Comparison of ENCODE assay signal across 20 mouse cellular contexts in genomic region chrX:56497241-56497640, GRCm38 (mm10). TPM values are rescaled to one million over a fixed set of nuclear protein-coding genes. Genes with fewer than 3 reads are reported as not detected.
A peak's percentile ranks its signal among the peaks of the same experiment; 100 is the strongest.
DNase-seq lines count a peak whose midpoint lies in the region; ATAC-seq lines count a peak whose summit lies in the region.
"Had no signal": no experiment of that assay in that cellular context is flagged by ENCODE, and none has a peak within 500 bp of the region (broad histone marks: within the 10 kb centered on the region; RNA-seq: fewer than 3 reads in every experiment).

No protein-coding gene starts in this region.

- peak; percentile 6 to 13 for DNase-seq in cerebellum, adult 18-20 months
- DNase-seq in cerebellum, postnatal 4 days (ENCODE audit: low spot score in 2 of 2), result no peak
- peak; percentile 36 for DNase-seq in testis, postnatal 10 days (ENCODE audit: low spot score)
- DNase-seq in testis, postnatal 14 days (ENCODE audit: low spot score), result no peak
- peak; percentile 52 for DNase-seq in brain, adult 2 months (ENCODE audit: low read depth, low spot score)
- no peak for DNase-seq in lung, postnatal 36 days
- DNase-seq in hindbrain, embryonic 10.5 days (ENCODE audit: low spot score), result no peak
- DNase-seq: kidney, adult 11 months; liver, embryonic 13.5 days; lung, postnatal 10 days; right cerebral cortex, postnatal 14 days; thymus, postnatal 25 days had no signal

- no peak overlapping the region for H3K9ac ChIP-seq in forebrain, embryonic 12.5 days
- H3K9ac ChIP-seq: embryonic facial prominence, embryonic 13.5 days; hindbrain, embryonic 13.5 days; liver, embryonic 13.5 days had no signal

- no peak overlapping the region for H3K27ac ChIP-seq in forebrain, embryonic 12.5 days
- no peak overlapping the region for H3K27ac ChIP-seq in hindbrain, embryonic 10.5 days
- H3K27ac ChIP-seq: embryonic facial prominence, embryonic 13.5 days; forebrain, embryonic 10.5 days; heart, embryonic 10.5 days; hindbrain, embryonic 13.5 days; liver, embryonic 13.5 days; midbrain, embryonic 10.5 days had no signal

- H3K4me1 ChIP-seq in forebrain, embryonic 12.5 days, result no peaks in the 10 kb centered on the region
- H3K4me1 ChIP-seq in hindbrain, embryonic 10.5 days (replicated peaks), result no peaks in the 10 kb centered on the region
- H3K4me1 ChIP-seq: embryonic facial prominence, embryonic 13.5 days; forebrain, embryonic 10.5 days; heart, embryonic 10.5 days; hindbrain, embryonic 13.5 days; liver, embryonic 13.5 days; midbrain, embryonic 10.5 days had no signal

- no peak overlapping the region for H3K4me2 ChIP-seq in forebrain, embryonic 12.5 days
- H3K4me2 ChIP-seq: embryonic facial prominence, embryonic 13.5 days; hindbrain, embryonic 13.5 days; liver, embryonic 13.5 days had no signal

- 0 out of 2 replicates have a peak, but pooled peaks cover 4% of the 10 kb centered on the region for H3K36me3 ChIP-seq in forebrain, embryonic 12.5 days (replicated peaks)
- peaks cover 11% of the 10 kb centered on the region for H3K36me3 ChIP-seq in hindbrain, embryonic 10.5 days

- H3K4me3 ChIP-seq in forebrain, embryonic 12.5 days (replicated peaks), result no peak overlapping the region
- H3K4me3 ChIP-seq in hindbrain, embryonic 10.5 days, result no peak overlapping the region
- H3K4me3 ChIP-seq: embryonic facial prominence, embryonic 13.5 days; forebrain, embryonic 10.5 days; heart, embryonic 10.5 days; hindbrain, embryonic 13.5 days; liver, embryonic 13.5 days; midbrain, embryonic 10.5 days had no signal

- 89% methylated on average over 7 of the region's 7 CpGs for WGBS in forebrain, embryonic 12.5 days
- WGBS in hindbrain, embryonic 10.5 days, result 87% methylated on average over 7 of the region's 7 CpGs

- H3K9me3 ChIP-seq in forebrain, embryonic 12.5 days, result no peaks in the 10 kb centered on the region
- no peaks in the 10 kb centered on the region for H3K9me3 ChIP-seq in hindbrain, embryonic 10.5 days
- H3K9me3 ChIP-seq: embryonic facial prominence, embryonic 13.5 days; forebrain, embryonic 10.5 days; heart, embryonic 10.5 days; hindbrain, embryonic 13.5 days; liver, embryonic 13.5 days; midbrain, embryonic 10.5 days had no signal

- no peak for ATAC-seq in forebrain, embryonic 12.5 days (ENCODE audit: low FRiP score)

- no peaks in the 10 kb centered on the region for H3K27me3 ChIP-seq in forebrain, embryonic 12.5 days
- no peaks in the 10 kb centered on the region for H3K27me3 ChIP-seq in hindbrain, embryonic 10.5 days (ENCODE audit: insufficient read depth, poor library complexity, severe bottlenecking)
- H3K27me3 ChIP-seq: embryonic facial prominence, embryonic 13.5 days; hindbrain, embryonic 13.5 days; liver, embryonic 13.5 days had no signal

RNA-seq across cellular contexts. Expression of gene Gm10477, which starts 27.3 kb away (rescaled TPM):
- polyA plus RNA-seq in forebrain, embryonic 12.5 days (2016; fragmentation: Nextera tagmentation; extraction: Ambion mirVana), result not detected in 2 replicates
- polyA plus RNA-seq in hindbrain, embryonic 10.5 days (2016; fragmentation: Nextera tagmentation; extraction: Ambion mirVana), result not detected in 2 replicates
- polyA plus RNA-seq: C2C12; embryonic facial prominence, embryonic 13.5 days; forebrain, embryonic 10.5 days; heart, embryonic 10.5 days; hindbrain, embryonic 13.5 days; liver, embryonic 13.5 days; midbrain, embryonic 10.5 days; stomach, embryonic 14.5 days had no signal

RNA-seq across cellular contexts. Expression of gene Ints6l, which starts 42.6 kb away (rescaled TPM):
- 22.9 and 25.5 TPM in 2 replicates for polyA plus RNA-seq in forebrain, embryonic 12.5 days (2016; fragmentation: Nextera tagmentation; extraction: Ambion mirVana)
- 19.4 and 23.9 TPM in 2 replicates for polyA plus RNA-seq in hindbrain, embryonic 10.5 days (2016; fragmentation: Nextera tagmentation; extraction: Ambion mirVana)

RNA-seq across cellular contexts. Expression of gene Gm2174, which starts 49.5 kb away (rescaled TPM):
- polyA plus RNA-seq in forebrain, embryonic 12.5 days (2016; fragmentation: Nextera tagmentation; extraction: Ambion mirVana), result 0.77 and 1.8 TPM in 2 replicates
- polyA plus RNA-seq in hindbrain, embryonic 10.5 days (2016; fragmentation: Nextera tagmentation; extraction: Ambion mirVana), result 0.57 and 1.3 TPM in 2 replicates
- polyA plus RNA-seq: C2C12 had no signal

RNA-seq across cellular contexts. Expression of gene Gm648, which starts 52.2 kb away (rescaled TPM):
- polyA plus RNA-seq in forebrain, embryonic 12.5 days (2016; fragmentation: Nextera tagmentation; extraction: Ambion mirVana), result 0.18 and 0.19 TPM in 2 replicates
- polyA plus RNA-seq in hindbrain, embryonic 10.5 days (2016; fragmentation: Nextera tagmentation; extraction: Ambion mirVana), result not detected in 2 replicates
- polyA plus RNA-seq: embryonic facial prominence, embryonic 13.5 days; forebrain, embryonic 10.5 days; liver, embryonic 13.5 days; midbrain, embryonic 10.5 days; stomach, embryonic 14.5 days had no signal

Comparison
In these comparisons a context has a peak if more than half of its experiments do, and no peak if none do; other contexts are left out.
1. DNase-seq: peak in cerebellum, adult 18-20 months (2 of 2), testis, postnatal 10 days (single experiment) and brain, adult 2 months (single experiment); none in cerebellum, postnatal 4 days (0 of 2), testis, postnatal 14 days (single experiment), lung, postnatal 36 days (single experiment) and hindbrain, embryonic 10.5 days (single experiment).